Mouse (Mus musculus) small intestine, adult 2 months (tissue): ENCODE measurements around the gene Rhou. TPM values are rescaled to one million over a fixed set of nuclear protein-coding genes. Genes with fewer than 3 reads are reported as not detected.

ENCODE experiments used
- H3K27ac ChIP-seq: fragments of 200-500 bp; 2 replicates; pipeline ENCODE4 v1.5.1; 2012; ENCODE audit warnings: low read depth, low read length, control low read depth, inconsistent platforms; ENCODE audit not compliant: insufficient read depth
- H3K27me3 ChIP-seq: fragments of 200-500 bp; 2 replicates; pipeline ENCODE4 v1.6.1; 2012; ENCODE audit warnings: mild to moderate bottlenecking, moderate library complexity, low read length, inconsistent platforms; ENCODE audit not compliant: control insufficient read depth, insufficient read depth
- H3K36me3 ChIP-seq: fragments of 200-500 bp; 2 replicates; pipeline ENCODE4 v1.6.1; 2012; ENCODE audit warnings: mild to moderate bottlenecking, low read length, control low read depth, inconsistent platforms; ENCODE audit not compliant: control insufficient read depth, insufficient read depth
- H3K4me1 ChIP-seq: fragments of 200-500 bp; 2 replicates; pipeline ENCODE4 v1.6.1; 2012; ENCODE audit warnings: low read length, inconsistent platforms, mixed read lengths; ENCODE audit not compliant: control insufficient read depth, insufficient read depth, insufficient read length
- H3K4me3 ChIP-seq: fragments of 200-500 bp; 2 replicates; pipeline ENCODE4 v1.5.1; 2012; ENCODE audit warnings: low read depth, mild to moderate bottlenecking, control low read depth, inconsistent platforms, low read length, moderate library complexity
- CTCF ChIP-seq: fragments of 200-500 bp; IDR thresholded peaks from 2 replicates; pipeline ENCODE4 v1.5.1; 2012; ENCODE audit warnings: low read depth, mild to moderate bottlenecking, control low read depth, inconsistent platforms, low read length, moderate library complexity, mixed read lengths; ENCODE audit not compliant: insufficient replicate concordance, insufficient read length; ENCODE audit errors: extremely low read depth
- POLR2A ChIP-seq: fragments of 200-500 bp; IDR thresholded peaks from 2 replicates; pipeline ENCODE4 v1.6.1; 2012; ENCODE audit warnings: low read depth, mild to moderate bottlenecking, control low read depth, inconsistent platforms, low read length, moderate library complexity
- WGBS: fragments of 180-500 bp; shearing (Covaris S2); methylation state at CpG from one replicate; pipeline ENCODE4 v1.1.7; 2018; 5-methylcytosine and 5-hydroxymethylcytosine counted together
- polyA plus RNA-seq: library from polyadenylated mRNA; depleted of rRNA; stranded (reverse); fragments of >200 nt; gene quantifications from 2 replicates; pipeline ENCODE4 v1.2.3, GENCODE M21; 2012

The Rhou gene
- polyA plus RNA-seq, 1 experiment = 35.3 TPM

DNA sequence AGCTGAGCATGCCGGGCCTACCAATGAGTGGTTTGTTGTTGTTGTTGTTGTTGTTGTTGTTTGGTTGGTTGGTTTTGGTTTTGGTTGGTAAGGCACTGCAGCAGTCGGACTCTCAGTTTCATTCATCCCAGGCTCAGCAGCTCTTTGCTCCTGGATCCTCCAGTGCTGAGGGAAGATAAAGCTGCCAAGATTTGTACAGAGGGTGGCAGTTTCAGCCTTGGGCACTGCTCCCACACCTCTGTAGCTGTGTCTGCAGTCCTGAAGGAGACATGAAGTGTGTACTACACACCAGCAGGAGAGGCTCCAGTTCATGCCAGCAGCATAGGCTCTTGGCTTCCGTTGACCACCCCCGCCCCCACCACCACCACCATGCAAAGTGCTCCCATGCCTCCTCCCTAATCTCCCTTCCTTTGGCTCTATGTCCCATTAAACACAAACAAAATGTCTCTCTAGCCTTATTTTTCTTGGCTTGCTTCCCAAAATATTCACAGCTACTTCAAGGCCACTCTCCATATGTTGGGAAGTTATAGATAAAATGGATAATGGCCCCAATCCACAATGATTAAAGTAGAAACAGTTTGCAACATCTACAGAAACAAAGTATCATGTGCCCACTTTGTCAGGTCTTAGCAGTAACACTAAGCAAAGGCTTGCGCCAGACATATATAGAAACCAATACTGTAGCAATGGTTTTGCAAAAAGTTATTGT lies 2.2 kb upstream of the Rhou start:
- Histone ChIP-seq H3K27me3 (no peaks in the 10 kb centered on the region), H3K36me3 (peaks cover 9% of the 10 kb centered on the region), H3K27ac (no peak overlapping the region), H3K4me1 (peaks cover 12% of the 10 kb centered on the region; the same call in 1 of the 2 replicates), H3K4me3 (no peak overlapping the region)
- TF ChIP-seq CTCF = no peak
- TF ChIP-seq POLR2A = no peak
- 76% methylated on average over 5 of the region's 5 CpGs for whole genome bisulfite sequencing

DNA sequence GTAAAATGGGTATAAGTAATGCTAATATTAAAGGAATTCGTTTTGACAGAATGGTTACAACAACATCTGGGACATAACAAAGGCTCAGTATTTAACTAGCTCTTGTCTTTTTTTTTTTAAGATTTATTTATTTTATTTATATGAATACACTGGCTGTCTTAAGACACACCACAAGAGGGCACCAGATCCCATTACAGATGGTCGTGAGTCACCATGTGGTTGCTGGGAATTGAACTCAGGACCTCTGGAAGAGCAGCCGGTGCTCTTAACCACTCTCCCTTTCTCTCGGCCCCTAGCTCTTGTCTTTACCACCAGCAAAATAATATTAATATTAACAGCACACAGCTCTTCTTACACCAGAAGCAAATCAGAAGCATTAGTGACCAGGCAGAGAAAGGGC lies 1.1 kb upstream of the Rhou start:
- Histone ChIP-seq H3K4me3 (no peak overlapping the region), H3K4me1 (peaks cover 12% of the 10 kb centered on the region; the same call in 1 of the 2 replicates), H3K36me3 (peaks cover 17% of the 10 kb centered on the region), H3K27me3 (no peaks in the 10 kb centered on the region), H3K27ac (no peak overlapping the region)
- 77% methylated on average over 4 of the region's 4 CpGs for WGBS
- peak; percentile 33; the same call in 1 of the 2 replicates for TF ChIP-seq CTCF
- no peak for TF ChIP-seq POLR2A

DNA sequence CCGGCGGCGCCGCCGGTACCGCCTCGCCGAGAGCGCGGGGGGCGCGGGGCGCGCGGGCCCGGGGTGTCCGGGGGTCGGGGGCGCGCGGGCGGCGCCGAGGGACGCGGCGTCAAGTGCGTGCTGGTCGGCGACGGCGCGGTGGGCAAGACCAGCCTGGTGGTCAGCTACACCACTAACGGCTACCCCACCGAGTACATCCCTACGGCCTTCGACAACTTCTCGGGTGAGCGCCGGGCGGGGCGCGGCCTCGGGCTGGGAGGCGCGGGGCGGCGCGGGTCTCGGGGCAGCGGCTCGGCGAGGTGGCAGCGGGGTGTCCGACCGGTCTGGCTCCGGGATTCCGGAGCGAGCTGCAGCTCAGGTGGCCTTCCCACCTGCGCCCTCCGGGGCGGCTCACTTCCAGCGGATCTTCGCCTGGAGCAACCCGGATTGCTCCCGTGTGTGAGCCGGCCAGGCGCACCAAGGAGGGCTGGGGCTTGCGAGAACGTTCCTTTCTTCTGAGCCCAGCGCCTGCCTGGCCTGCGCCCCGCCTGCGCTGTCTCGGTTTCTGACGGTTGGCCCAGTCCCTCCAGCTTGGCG lies 353 bp downstream of the Rhou start:
- WGBS = under 1% methylated on average over 77 of the region's 77 CpGs
- H3K4me1 ChIP-seq = peaks cover 3% of the 10 kb centered on the region; the same call in 1 of the 2 replicates
- no peak for TF ChIP-seq CTCF
- TF ChIP-seq POLR2A = no peak
- H3K4me3 ChIP-seq = peak overlapping the region; percentile 91
- H3K27ac ChIP-seq = peak overlapping the region; percentile 65
- H3K36me3 ChIP-seq = peaks cover 27% of the 10 kb centered on the region
- H3K27me3 ChIP-seq = no peaks in the 10 kb centered on the region

DNA sequence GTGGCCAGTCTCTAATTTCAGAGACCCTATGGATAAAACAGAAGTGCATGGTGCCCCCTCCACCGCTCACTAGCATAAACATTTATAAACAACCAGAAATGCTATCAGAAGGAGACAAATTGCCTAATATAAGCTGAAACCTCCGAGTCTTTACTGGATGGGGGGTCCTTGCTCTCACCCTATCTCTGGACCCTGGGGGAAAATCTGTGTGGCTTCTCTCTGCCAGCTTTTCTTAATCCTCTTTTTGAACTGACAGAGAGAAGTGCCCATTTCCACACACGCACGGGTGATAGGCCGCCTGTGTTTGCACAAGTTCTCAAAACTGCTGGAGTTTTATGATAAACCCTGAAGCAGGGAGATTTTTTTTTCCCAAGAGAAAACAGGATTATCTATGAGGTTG lies 1.0 kb downstream of the Rhou start:
- TF ChIP-seq POLR2A (no peak), CTCF (no peak)
- no peaks in the 10 kb centered on the region for H3K27me3 ChIP-seq
- H3K4me3 ChIP-seq = peak overlapping the region; percentile 55; the same call in 1 of the 2 replicates
- H3K27ac ChIP-seq = peak overlapping the region; percentile 13; the same call in 1 of the 2 replicates
- peaks cover 31% of the 10 kb centered on the region for H3K36me3 ChIP-seq
- no peaks in the 10 kb centered on the region; the same call in 1 of the 2 replicates for H3K4me1 ChIP-seq
- WGBS = 28% methylated on average over 5 of the region's 5 CpGs

DNA sequence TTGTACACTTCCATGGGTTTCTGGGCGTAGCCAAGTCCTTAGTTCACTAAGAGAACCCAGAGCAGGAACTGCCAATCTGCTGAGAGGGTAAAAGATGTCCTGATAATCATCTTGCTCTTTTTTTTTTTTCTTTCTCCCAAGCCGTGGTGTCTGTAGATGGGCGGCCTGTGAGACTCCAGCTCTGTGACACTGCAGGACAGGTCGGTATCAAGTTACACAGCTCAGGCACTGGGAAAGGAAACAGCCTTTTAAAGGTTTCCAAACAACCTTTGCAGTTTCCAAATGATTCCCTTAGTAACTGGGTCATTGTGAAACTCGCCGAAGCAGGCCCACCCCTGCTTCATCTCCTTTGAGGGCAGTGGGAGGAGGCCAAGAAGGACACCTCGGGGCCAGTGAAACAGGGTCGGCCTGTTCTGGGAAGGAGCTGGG lies 1.6 kb downstream of the Rhou start:
- Histone ChIP-seq H3K27ac (peak overlapping the region; percentile 13; the same call in 1 of the 2 replicates), H3K36me3 (peaks cover 33% of the 10 kb centered on the region), H3K4me1 (no peaks in the 10 kb centered on the region), H3K4me3 (peak overlapping the region; percentile 55), H3K27me3 (no peaks in the 10 kb centered on the region)
- no peak for TF ChIP-seq POLR2A
- no peak for TF ChIP-seq CTCF
- WGBS = 35% methylated on average over 8 of the region's 8 CpGs

DNA sequence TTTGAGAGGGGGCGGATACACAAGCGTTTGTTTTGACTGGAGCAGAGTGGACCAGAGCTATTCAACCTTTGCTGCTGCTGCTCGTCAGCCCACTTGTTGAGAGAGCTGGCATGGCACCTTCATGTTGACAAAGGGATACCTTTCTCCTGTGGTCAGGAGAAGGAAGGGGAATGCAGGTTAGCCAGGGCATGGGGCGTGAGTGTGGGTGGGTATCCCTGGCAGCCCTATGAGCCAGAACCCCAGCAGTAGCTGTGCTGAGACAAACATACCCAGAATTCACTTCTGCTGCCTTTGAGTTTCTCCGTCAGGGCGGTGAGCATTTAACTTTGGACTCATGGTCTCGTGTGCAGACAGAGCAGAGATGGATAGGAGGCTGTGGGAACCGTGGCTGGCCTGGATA lies 4.1 kb downstream of the Rhou start:
- Histone ChIP-seq H3K4me3 (no peak overlapping the region), H3K27ac (no peak overlapping the region), H3K36me3 (peaks cover 51% of the 10 kb centered on the region), H3K4me1 (no peaks in the 10 kb centered on the region), H3K27me3 (no peaks in the 10 kb centered on the region)
- TF ChIP-seq POLR2A (no peak), CTCF (no peak)
- WGBS = 89% methylated on average over 8 of the region's 8 CpGs

DNA sequence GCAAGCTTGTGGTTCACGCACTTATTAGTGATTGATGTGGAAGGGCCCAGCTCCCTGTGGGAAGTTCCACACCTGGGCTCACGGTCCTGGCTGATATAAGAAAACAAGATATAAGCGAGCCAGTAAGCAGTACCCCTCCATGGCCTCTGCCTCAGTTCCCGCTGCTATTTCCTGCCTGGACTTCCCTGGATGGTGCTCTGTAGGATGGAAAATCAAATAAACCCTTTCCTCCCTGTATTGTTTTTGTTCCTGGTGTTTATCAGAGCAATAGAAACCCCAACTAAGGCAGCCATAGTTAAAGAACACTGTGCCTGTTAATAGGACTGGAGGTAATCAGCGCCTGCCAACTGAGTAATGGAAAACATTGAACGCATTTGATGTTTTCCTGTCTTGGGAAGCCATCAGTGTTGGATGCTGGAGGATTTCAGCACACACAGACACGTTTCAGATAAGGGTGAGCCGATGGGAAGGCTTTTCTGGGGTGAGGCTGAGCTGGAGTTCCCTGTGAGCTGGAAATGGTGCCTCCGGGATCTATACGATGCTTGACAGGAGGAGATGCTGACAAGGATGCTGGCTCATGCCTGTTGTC lies 5.8 kb downstream of the Rhou start:
- Histone ChIP-seq H3K4me1 (no peaks in the 10 kb centered on the region; the same call in 1 of the 2 replicates), H3K27me3 (no peaks in the 10 kb centered on the region), H3K36me3 (peaks cover 63% of the 10 kb centered on the region), H3K27ac (no peak overlapping the region), H3K4me3 (no peak overlapping the region)
- 84% methylated on average over 10 of the region's 10 CpGs for WGBS
- no peak for TF ChIP-seq POLR2A
- TF ChIP-seq CTCF = no peak
